In the genomic region with DNA sequence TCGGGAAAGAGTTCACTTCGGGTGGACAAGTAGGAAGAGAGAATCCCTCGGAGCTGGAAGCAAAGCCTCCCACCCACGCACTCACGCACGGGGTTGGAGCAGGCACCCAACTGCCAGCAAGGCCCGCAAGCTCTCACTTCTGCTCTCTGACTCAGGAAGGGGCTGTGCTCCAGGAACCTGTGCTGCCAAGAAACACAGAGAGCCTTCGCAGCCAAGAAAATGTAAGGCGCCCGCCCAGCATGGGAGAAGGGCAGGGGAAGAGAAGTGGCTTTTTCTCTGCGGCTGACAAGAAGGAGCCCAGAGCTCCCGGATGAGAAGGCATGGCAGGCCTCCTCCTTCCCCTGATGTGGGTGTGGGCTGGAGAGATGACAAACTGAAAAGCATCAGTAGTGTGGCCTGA, we compare ENCODE assay signal across 8 mouse cellular contexts.
DNase-seq lines count a peak whose midpoint lies in the region; ATAC-seq and TF ChIP-seq lines count a peak whose summit lies in the region.

No protein-coding gene starts in this region.

- H3K27ac ChIP-seq in forebrain, embryonic 14.5 days (ENCODE audit: low read depth, low read length) = no peak overlapping the region
- H3K27ac ChIP-seq in forebrain, embryonic 10.5 days = no peak overlapping the region
- no peak overlapping the region for H3K27ac ChIP-seq in intestine, embryonic 15.5 days

- intact Hi-C loops in left cerebral cortex, postnatal 14 days (cut with DNase I) = no loop called here

- TF ChIP-seq POLR2A in brain, embryonic 14.5 days (IDR thresholded peaks at IDR 0.05; ENCODE audit: borderline replicate concordance, extremely low read depth, insufficient read depth, insufficient read length, poor library complexity, severe bottlenecking) = no peak

- H3K27me3 ChIP-seq in forebrain, embryonic 14.5 days (replicated peaks; ENCODE audit: control insufficient read depth, insufficient read depth, low read length) = no peaks in the 10 kb centered on the region
- no peaks in the 10 kb centered on the region for H3K27me3 ChIP-seq in forebrain, embryonic 10.5 days (ENCODE audit: poor library complexity, severe bottlenecking)
- no peaks in the 10 kb centered on the region for H3K27me3 ChIP-seq in intestine, embryonic 15.5 days (replicated peaks)

- DNase-seq in forebrain, embryonic 14.5 days (ENCODE audit: low spot score) = peak; percentile 61
- DNase-seq in forebrain, embryonic 10.5 days (ENCODE audit: extremely low spot score, low spot score) = no peak
- DNase-seq in brain, embryonic 14.5 days (ENCODE audit: low read depth) = peak; percentile 78
- DNase-seq in frontal cortex, postnatal 36 days (ENCODE audit: low spot score in 2 of 2) = peak; percentile 79 to 81
- peak; percentile 65 to 82 for DNase-seq in left cerebral cortex, postnatal 14 days (ENCODE audit: low spot score in 2 of 2)
- DNase-seq in natural killer cell, adult 2 months (ENCODE audit: low spot score in 2 of 2) = no peak
- DNase-seq in spleen, postnatal 36 days (ENCODE audit: low spot score in 2 of 2) = no peak

- ATAC-seq in forebrain, embryonic 14.5 days = no peak
- no peak for ATAC-seq in intestine, embryonic 15.5 days

- H3K36me3 ChIP-seq in forebrain, embryonic 14.5 days (ENCODE audit: control insufficient read depth, insufficient read depth, low read length) = no peaks in the 10 kb centered on the region
- no peaks in the 10 kb centered on the region for H3K36me3 ChIP-seq in forebrain, embryonic 10.5 days (replicated peaks)
- H3K36me3 ChIP-seq in intestine, embryonic 15.5 days = no peaks in the 10 kb centered on the region

- TF ChIP-seq CTCF in brain, embryonic 14.5 days (IDR thresholded peaks at IDR 0.05; ENCODE audit: borderline replicate concordance, extremely low read depth, insufficient read depth, insufficient read length) = no peak

- H3K4me2 ChIP-seq in forebrain, embryonic 14.5 days (ENCODE audit: low read length) = no peak overlapping the region
- no peak overlapping the region for H3K4me2 ChIP-seq in intestine, embryonic 15.5 days (replicated peaks)

- no peak overlapping the region for H3K9ac ChIP-seq in forebrain, embryonic 14.5 days (ENCODE audit: low read length)
- H3K9ac ChIP-seq in intestine, embryonic 15.5 days = no peak overlapping the region

- 70% methylated on average over 12 of the region's 12 CpGs for WGBS in forebrain, embryonic 14.5 days
- WGBS in forebrain, embryonic 10.5 days = 86% methylated on average over 12 of the region's 12 CpGs
- WGBS in intestine, embryonic 15.5 days = 70% methylated on average over 12 of the region's 12 CpGs

- H3K4me1 ChIP-seq in forebrain, embryonic 14.5 days (ENCODE audit: control insufficient read depth, insufficient read depth, low read length) = peaks cover 7% of the 10 kb centered on the region
- peaks cover 18% of the 10 kb centered on the region for H3K4me1 ChIP-seq in forebrain, embryonic 10.5 days
- H3K4me1 ChIP-seq in intestine, embryonic 15.5 days (replicated peaks) = no peaks in the 10 kb centered on the region

- H3K9me3 ChIP-seq in forebrain, embryonic 14.5 days (replicated peaks; ENCODE audit: control insufficient read depth, low read length) = no peaks in the 10 kb centered on the region
- no peaks in the 10 kb centered on the region for H3K9me3 ChIP-seq in forebrain, embryonic 10.5 days
- no peaks in the 10 kb centered on the region for H3K9me3 ChIP-seq in intestine, embryonic 15.5 days

- no peak overlapping the region for H3K4me3 ChIP-seq in forebrain, embryonic 14.5 days (ENCODE audit: low read depth, low read length)
- no peak overlapping the region for H3K4me3 ChIP-seq in forebrain, embryonic 10.5 days
- H3K4me3 ChIP-seq in intestine, embryonic 15.5 days (replicated peaks) = no peak overlapping the region

Comparison
In these comparisons a context has a peak if more than half of its experiments do, and no peak if none do; other contexts are left out.
1. DNase-seq: peak in forebrain, embryonic 14.5 days (single experiment), brain, embryonic 14.5 days (single experiment), frontal cortex, postnatal 36 days (2 of 2) and left cerebral cortex, postnatal 14 days (2 of 2); none in forebrain, embryonic 10.5 days (single experiment), natural killer cell, adult 2 months (0 of 2) and spleen, postnatal 36 days (0 of 2).